Mouse (Mus musculus) midbrain, embryonic 14.5 days (tissue): ENCODE measurements around the gene Ufl1. TPM values are rescaled to one million over a fixed set of nuclear protein-coding genes. Genes with fewer than 3 reads are reported as not detected.

ENCODE experiments used
- ATAC-seq: fragments of 200-750 bp; cut with Nextera tagmentation; 2 replicates; pipeline ENCODE4 v1.8.0; 2017; ENCODE audit warnings: moderate number of reproducible peaks, moderate library complexity; ENCODE audit not compliant: low FRiP score, low TSS enrichment
- DNase-seq: peaks from one replicate; pipeline ENCODE4 v3.0.0-alpha.2; 2015
- H3K27ac ChIP-seq: fragments of 300-500 bp; sonication (generic); replicated peaks from 2 replicates; pipeline ENCODE4 v1.5.1; 2014; ENCODE audit warnings: mild to moderate bottlenecking, low read depth, low read length, moderate library complexity
- H3K27me3 ChIP-seq: fragments of 300-500 bp; sonication (generic); 2 replicates; pipeline ENCODE4 v1.6.1; 2014; ENCODE audit warnings: low read length, control low read depth, mixed read lengths; ENCODE audit not compliant: control insufficient read depth, insufficient read depth
- H3K36me3 ChIP-seq: fragments of 300-500 bp; sonication (generic); 2 replicates; pipeline ENCODE4 v1.6.1; 2014; ENCODE audit warnings: low read length, control low read depth; ENCODE audit not compliant: control insufficient read depth, insufficient read depth
- H3K4me1 ChIP-seq: fragments of 300-500 bp; sonication (generic); 2 replicates; pipeline ENCODE4 v1.6.1; 2014; ENCODE audit warnings: mild to moderate bottlenecking, antibody characterized with exemption, low read length, control low read depth; ENCODE audit not compliant: control insufficient read depth, insufficient read depth
- H3K4me2 ChIP-seq: fragments of 300-500 bp; sonication (generic); 2 replicates; pipeline ENCODE4 v1.6.1; 2014; ENCODE audit warnings: mild to moderate bottlenecking, low read length, moderate library complexity
- H3K4me3 ChIP-seq: fragments of 300-500 bp; sonication (generic); replicated peaks from 2 replicates; pipeline ENCODE4 v1.5.1; 2014; ENCODE audit warnings: low read depth, low read length
- H3K9ac ChIP-seq: fragments of 300-500 bp; sonication (generic); replicated peaks from 2 replicates; pipeline ENCODE4 v1.6.1; 2014; ENCODE audit warnings: mild to moderate bottlenecking, low read length, moderate library complexity
- H3K9me3 ChIP-seq: fragments of 300-500 bp; sonication (generic); 2 replicates; pipeline ENCODE4 v1.6.1; 2016; ENCODE audit warnings: low read length, control low read depth, mixed read lengths; ENCODE audit not compliant: control insufficient read depth
- WGBS: fragments of 180-500 bp; shearing (Covaris S2); extraction: QIAGEN DNeasy Blood & Tissue Kit; methylation state at CpG from one replicate; pipeline ENCODE4 v1.1.7; 2014; 5-methylcytosine and 5-hydroxymethylcytosine counted together
- polyA plus RNA-seq: library from polyadenylated mRNA; unstranded; fragments of >200 nt; fragmentation: Nextera tagmentation; extraction: Ambion mirVana; gene quantifications from 2 replicates; pipeline ENCODE4 v1.2.1, GENCODE M21; 2014

Ufl1 gene
- polyA plus RNA-seq, 1 experiment from 2014 or later, result 40.4 TPM

DNA sequence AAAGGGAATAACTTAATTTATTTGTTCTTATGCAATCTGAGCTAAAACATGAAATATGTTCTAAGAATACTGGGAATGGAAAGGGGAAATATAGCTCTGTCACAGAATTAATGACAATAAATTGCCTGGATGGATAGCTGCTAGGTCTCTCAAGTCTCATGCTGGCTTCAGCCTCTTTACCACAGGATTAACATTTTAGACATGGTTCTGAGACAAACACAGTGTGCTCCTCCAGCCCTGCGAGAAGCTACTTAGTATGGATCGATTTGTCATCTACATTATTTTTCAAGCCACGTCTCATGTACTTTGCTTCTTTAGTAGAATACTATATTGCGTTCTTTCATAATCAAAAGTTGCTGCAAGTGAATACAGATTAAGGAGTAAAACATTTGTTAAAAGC, 75.5 kb downstream of the Ufl1 start:
- Histone ChIP-seq H3K27ac (no peak overlapping the region), H3K4me2 (no peak overlapping the region), H3K27me3 (no peaks in the 10 kb centered on the region), H3K9ac (no peak overlapping the region), H3K4me1 (no peaks in the 10 kb centered on the region), H3K9me3 (no peaks in the 10 kb centered on the region), H3K36me3 (no peaks in the 10 kb centered on the region), H3K4me3 (no peak overlapping the region)
- WGBS, result 29% methylated on average over 4 of the region's 4 CpGs
- DNase-seq, result peak; percentile 28
- no peak for ATAC-seq

Other genes starting within 250 kb of the Ufl1 start
- gene Fhl5, start 38.9 kb downstream of the Ufl1 start, polyA plus RNA-seq, result 0.26 TPM in 1 of 2 replicates, not detected in the other